ENCODE assay signal across 19 mouse cellular contexts in the genomic region with DNA sequence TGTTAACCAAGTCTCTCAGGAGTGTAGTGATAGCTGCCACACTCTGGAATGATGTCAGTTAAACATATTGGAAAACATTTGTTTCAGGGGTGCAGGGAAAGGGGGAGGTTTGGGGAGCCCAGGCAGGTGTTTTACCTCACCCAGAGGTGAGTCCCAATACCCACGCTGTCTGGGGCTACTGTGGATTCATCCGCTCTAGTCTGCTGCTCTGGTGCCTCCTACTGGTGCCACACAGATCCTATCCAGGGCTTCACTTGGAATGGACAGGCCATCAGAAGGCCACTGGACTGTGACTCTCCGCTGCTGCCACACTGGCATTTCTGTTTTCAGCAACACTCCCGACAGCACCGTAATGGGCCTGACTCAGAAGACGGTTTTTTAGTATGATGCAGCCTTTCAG. TPM values are rescaled to one million over a fixed set of nuclear protein-coding genes. Genes with fewer than 3 reads are reported as not detected.
DNase-seq lines count a peak whose midpoint lies in the region; ATAC-seq and TF ChIP-seq lines count a peak whose summit lies in the region.
"Had no signal": no experiment of that assay in that cellular context is flagged by ENCODE, and none has a peak within 500 bp of the region (broad histone marks: within the 10 kb centered on the region; RNA-seq: fewer than 3 reads in every experiment).

No protein-coding gene starts in this region.

- no peak for TF ChIP-seq POLR2A in liver, adult 2 months (IDR thresholded peaks at IDR 0.05; ENCODE audit: extremely low read depth, insufficient read depth, low read length)

- no peak overlapping the region for H3K4me3 ChIP-seq in hindbrain, embryonic 12.5 days
- no peak overlapping the region for H3K4me3 ChIP-seq in hindbrain, embryonic 13.5 days
- H3K4me3 ChIP-seq in liver, adult 2 months (ENCODE audit: insufficient read depth, low read depth, low read length), result no peak overlapping the region
- no peak overlapping the region for H3K4me3 ChIP-seq in liver, embryonic 11.5 days (ENCODE audit: low read depth, low read length)
- H3K4me3 ChIP-seq: left cerebral cortex, adult 2 months; limb, embryonic 10.5 days; stomach, embryonic 15.5 days had no signal

- no peak overlapping the region for H3K4me2 ChIP-seq in hindbrain, embryonic 12.5 days (replicated peaks)
- H3K4me2 ChIP-seq in hindbrain, embryonic 13.5 days, result no peak overlapping the region
- no peak overlapping the region for H3K4me2 ChIP-seq in liver, embryonic 11.5 days
- H3K4me2 ChIP-seq: hindbrain, embryonic 14.5 days; stomach, embryonic 15.5 days had no signal

- WGBS in hindbrain, embryonic 12.5 days, result 60% methylated on average over 6 of the region's 6 CpGs
- WGBS in hindbrain, embryonic 13.5 days, result 63% methylated on average over 6 of the region's 6 CpGs
- WGBS in liver, adult 2 months, result 73% methylated on average over 6 of the region's 6 CpGs
- 80% methylated on average over 6 of the region's 6 CpGs for WGBS in liver, embryonic 11.5 days

- H3K27ac ChIP-seq in hindbrain, embryonic 12.5 days, result no peak overlapping the region
- H3K27ac ChIP-seq in hindbrain, embryonic 13.5 days, result no peak overlapping the region
- H3K27ac ChIP-seq in liver, adult 2 months (replicated peaks; ENCODE audit: insufficient read depth, low read depth, low read length), result no peak overlapping the region
- no peak overlapping the region for H3K27ac ChIP-seq in liver, embryonic 11.5 days (ENCODE audit: low read depth, low read length)
- H3K27ac ChIP-seq: hindbrain, embryonic 14.5 days; left cerebral cortex, adult 2 months; limb, embryonic 10.5 days; stomach, embryonic 15.5 days had no signal

- no peak overlapping the region for H3K9ac ChIP-seq in hindbrain, embryonic 12.5 days
- no peak overlapping the region for H3K9ac ChIP-seq in hindbrain, embryonic 13.5 days
- H3K9ac ChIP-seq in liver, adult 2 months (ENCODE audit: low read depth, low read length), result no peak overlapping the region
- no peak overlapping the region for H3K9ac ChIP-seq in liver, embryonic 11.5 days (ENCODE audit: low read depth, low read length)
- H3K9ac ChIP-seq: hindbrain, embryonic 14.5 days; stomach, embryonic 15.5 days had no signal

- no peaks in the 10 kb centered on the region for H3K79me2 ChIP-seq in liver, adult 2 months (ENCODE audit: control insufficient read depth, insufficient read depth, low read length)

- peak; percentile 51 for TF ChIP-seq CTCF in liver, adult 2 months (IDR thresholded peaks at IDR 0.05; ENCODE audit: low read depth, low read length)

- H3K36me3 ChIP-seq in hindbrain, embryonic 12.5 days, result peaks cover 33% of the 10 kb centered on the region
- H3K36me3 ChIP-seq in hindbrain, embryonic 13.5 days, result peaks cover 55% of the 10 kb centered on the region
- H3K36me3 ChIP-seq in liver, adult 2 months (ENCODE audit: control insufficient read depth, insufficient read depth, low read length), result no peaks in the 10 kb centered on the region
- H3K36me3 ChIP-seq in liver, embryonic 11.5 days (ENCODE audit: control insufficient read depth, insufficient read depth, low read length), result no peaks in the 10 kb centered on the region

- no peaks in the 10 kb centered on the region for H3K9me3 ChIP-seq in hindbrain, embryonic 12.5 days (replicated peaks)
- H3K9me3 ChIP-seq in hindbrain, embryonic 13.5 days, result no peaks in the 10 kb centered on the region
- no peaks in the 10 kb centered on the region for H3K9me3 ChIP-seq in liver, embryonic 11.5 days (ENCODE audit: control insufficient read depth, low read length)
- H3K9me3 ChIP-seq: limb, embryonic 10.5 days; stomach, embryonic 15.5 days had no signal

- H3K4me1 ChIP-seq in hindbrain, embryonic 12.5 days, result peaks cover 1% of the 10 kb centered on the region
- peaks cover 1% of the 10 kb centered on the region for H3K4me1 ChIP-seq in hindbrain, embryonic 13.5 days (replicated peaks)
- H3K4me1 ChIP-seq in liver, adult 2 months (ENCODE audit: control insufficient read depth, insufficient read depth, low read length), result no peaks in the 10 kb centered on the region
- no peaks in the 10 kb centered on the region for H3K4me1 ChIP-seq in liver, embryonic 11.5 days (replicated peaks; ENCODE audit: control insufficient read depth, insufficient read depth, low read length)
- H3K4me1 ChIP-seq: limb, embryonic 10.5 days; stomach, embryonic 15.5 days had no signal

- no peaks in the 10 kb centered on the region for H3K27me3 ChIP-seq in hindbrain, embryonic 12.5 days
- H3K27me3 ChIP-seq in hindbrain, embryonic 13.5 days, result no peaks in the 10 kb centered on the region
- H3K27me3 ChIP-seq in liver, adult 2 months (ENCODE audit: control insufficient read depth, insufficient read depth, low read length), result peaks cover 13% of the 10 kb centered on the region
- H3K27me3 ChIP-seq in liver, embryonic 11.5 days (replicated peaks; ENCODE audit: control insufficient read depth, insufficient read depth, low read length), result peaks cover 24% of the 10 kb centered on the region

- DNase-seq in liver, adult 2 months (ENCODE audit: extremely low read depth, low read depth, low spot score), result peak; percentile 16
- no peak for DNase-seq in liver, embryonic 11.5 days (ENCODE audit: low spot score)
- DNase-seq in retina, embryonic 14.5 days (ENCODE audit: low spot score), result peak; percentile 35
- DNase-seq in retina, postnatal 1 day, result no peak
- no peak for DNase-seq in ovary, adult 18-20 months (ENCODE audit: low spot score)
- DNase-seq: adrenal gland, adult 2 months; cerebellum, adult 11 months; cerebellum, postnatal 25 days; heart, adult 11 months; kidney, adult 11 months had no signal

- ATAC-seq in hindbrain, embryonic 12.5 days (ENCODE audit: low FRiP score), result 0 out of 2 replicates have a peak, but pooled peaks have one; percentile 27
- no peak for ATAC-seq in hindbrain, embryonic 13.5 days (ENCODE audit: low FRiP score)
- ATAC-seq in liver, embryonic 11.5 days (replicated peaks; ENCODE audit: low FRiP score), result no peak
- ATAC-seq: CD4-positive, CD25-positive, alpha-beta regulatory T cell, adult 4 months; forebrain, embryonic 16.5 days; midbrain, embryonic 16.5 days had no signal

RNA-seq across cellular contexts. Expression of gene Mcf2l, which starts 7.8 kb away (rescaled TPM):
- 98.3 TPM in 2 replicates for polyA plus RNA-seq in hindbrain, embryonic 12.5 days (2016; fragmentation: Nextera tagmentation; extraction: Ambion mirVana)
- polyA plus RNA-seq in hindbrain, embryonic 13.5 days (2015; fragmentation: Nextera tagmentation; extraction: Ambion mirVana), result 119 and 125 TPM in 2 replicates
- 0.40 and 1.1 TPM in 2 replicates for total RNA-seq in liver, adult 2 months (2014; rRNA removed)
- polyA plus RNA-seq in liver, adult 2 months (2012; rRNA removed), result 0.11 and 0.32 TPM in 2 replicates
- polyA plus RNA-seq in liver, embryonic 11.5 days (2014; fragmentation: Nextera tagmentation; extraction: Ambion mirVana), result 3.4 and 4.3 TPM in 2 replicates

Comparison
In these comparisons a context has a peak if more than half of its experiments do, and no peak if none do; other contexts are left out.
1. DNase-seq: peak in liver, adult 2 months (single experiment) and retina, embryonic 14.5 days (single experiment); none in liver, embryonic 11.5 days (single experiment), retina, postnatal 1 day (single experiment) and ovary, adult 18-20 months (single experiment).
2. RNA of gene Mcf2l, which starts 7.8 kb away (polyA plus RNA-seq): 119 to 125 TPM in hindbrain, embryonic 13.5 days and 98.3 TPM in hindbrain, embryonic 12.5 days; 3.4 to 4.3 TPM in liver, embryonic 11.5 days and 0.11 to 0.32 TPM in liver, adult 2 months; every median in the first group is over 10 times any median in the second.